Mouse (Mus musculus) kidney, adult 11 months (tissue): ENCODE results near the gene Gm17349.
"Not testable (repeated sequence)": the region's sequence is repeated elsewhere in the genome, so short reads cannot be mapped to it uniquely, and the experiment has no call there.

Experiments used
- DNase-seq: peaks from one replicate; pipeline ENCODE4 v3.0.0; 2022

The Gm17349 gene

DNA sequence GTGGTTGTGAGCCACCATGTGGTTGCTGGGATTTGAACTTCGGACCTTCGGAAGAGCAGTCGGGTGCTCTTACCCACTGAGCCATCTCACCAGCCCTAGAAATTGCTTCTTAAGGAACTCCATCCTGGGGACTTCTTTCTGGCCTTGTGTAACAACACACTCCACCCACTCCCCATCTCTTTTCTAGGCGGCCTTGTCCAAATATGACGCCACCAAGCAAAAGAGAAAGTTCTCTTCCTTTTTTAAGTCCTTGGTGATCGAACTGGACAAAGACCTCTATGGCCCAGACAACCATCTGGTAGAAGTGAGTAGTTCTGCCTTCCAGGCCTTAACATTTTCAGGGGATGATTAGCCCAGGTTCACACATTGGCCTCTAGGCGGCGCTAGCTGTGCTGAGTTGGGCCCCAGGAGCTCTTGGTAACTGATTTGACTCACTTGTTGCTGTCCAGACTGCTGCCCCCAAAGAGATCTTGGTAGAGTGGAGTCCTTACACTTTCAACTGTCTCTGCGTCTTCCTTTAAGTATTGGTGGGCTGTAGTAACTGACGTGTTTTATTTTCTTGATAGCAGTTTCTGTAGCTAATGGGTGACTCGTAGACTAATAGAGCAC is at the start of gene Gm17349:
TSS of gene Gm17349 (minus strand) at position 51 of the 609 bp plus-strand sequence.
- DNase-seq = no peak

DNA sequence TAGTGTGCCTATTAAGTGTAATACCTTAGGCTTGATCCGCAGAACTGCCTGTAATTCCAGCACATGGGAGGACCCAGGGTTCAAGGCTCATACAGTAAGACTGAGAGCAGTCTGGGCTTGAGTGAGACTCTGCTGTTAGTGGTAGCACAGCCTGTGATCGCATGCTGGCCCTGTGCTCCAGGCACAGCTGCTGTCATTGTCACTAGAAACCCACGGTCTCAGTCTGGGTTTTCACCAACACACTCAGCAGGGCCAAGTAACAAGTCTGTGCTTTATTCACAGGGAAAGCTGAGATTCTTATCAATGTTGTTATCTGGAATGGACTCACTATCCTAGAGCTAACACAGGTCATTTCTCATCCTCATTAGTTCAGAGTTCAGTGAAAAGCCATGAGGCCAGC is 48.9 kb upstream of the Gm17349 start:
- no peak for DNase-seq

DNA sequence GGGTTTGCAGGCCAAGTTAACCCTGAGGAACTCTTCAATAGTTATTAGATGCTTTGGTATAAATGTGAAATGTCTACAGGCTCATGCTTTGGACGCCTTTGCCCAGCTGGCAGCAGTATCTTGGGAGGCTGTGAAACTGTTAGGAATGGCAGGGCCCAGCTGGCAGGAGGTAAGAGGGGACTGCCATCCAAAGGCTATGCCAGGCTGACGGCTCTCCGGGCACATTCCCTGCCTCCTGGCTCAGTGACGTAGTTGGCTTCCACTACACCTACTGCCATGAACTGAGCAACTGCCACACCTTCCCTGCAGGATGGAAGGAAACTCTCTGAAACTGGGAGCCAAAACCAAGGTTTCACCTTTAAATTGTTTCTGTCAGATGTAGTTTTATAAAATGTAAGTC is 34.9 kb upstream of the Gm17349 start:
- no peak for DNase-seq

DNA sequence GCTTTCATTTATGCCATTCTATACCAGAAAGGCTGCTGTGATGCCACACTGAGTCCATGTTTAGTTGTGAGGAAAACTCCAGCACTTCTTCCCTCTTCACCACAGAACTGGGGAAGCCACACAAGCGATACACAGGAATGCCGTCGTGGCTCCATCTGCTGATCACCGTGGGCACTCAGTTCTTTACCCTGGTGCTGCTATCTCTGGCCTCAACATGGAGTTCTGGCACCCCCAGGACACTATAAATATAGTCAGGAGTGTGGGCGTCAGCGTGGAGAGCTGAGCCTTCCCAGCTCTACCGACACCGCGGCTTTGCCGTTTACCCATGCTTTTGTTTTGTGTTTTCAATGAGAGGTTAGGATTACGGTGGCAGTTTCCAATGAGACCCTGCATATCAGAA is 31.4 kb upstream of the Gm17349 start:
- no peak for DNase-seq

DNA sequence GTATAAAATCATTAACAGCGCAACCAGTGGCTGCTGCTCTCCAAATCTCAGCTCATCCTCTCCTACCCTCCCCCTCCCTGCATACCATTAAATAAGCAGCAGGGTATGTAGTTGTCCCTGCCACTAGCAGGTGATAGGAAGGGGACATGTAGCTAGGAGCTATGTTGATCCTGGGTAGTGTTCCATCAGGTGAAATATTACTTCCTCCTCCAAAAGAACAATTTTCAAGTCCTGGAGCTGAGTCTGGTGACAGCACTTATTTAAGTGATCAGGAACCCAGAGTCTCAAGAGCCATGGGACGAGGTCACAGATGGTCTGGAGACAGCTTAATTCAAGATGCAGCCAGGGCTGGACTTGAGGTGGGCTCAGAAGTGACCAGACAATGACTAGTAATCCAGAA is 30.3 kb upstream of the Gm17349 start:
- peak; percentile 100 for DNase-seq

DNA sequence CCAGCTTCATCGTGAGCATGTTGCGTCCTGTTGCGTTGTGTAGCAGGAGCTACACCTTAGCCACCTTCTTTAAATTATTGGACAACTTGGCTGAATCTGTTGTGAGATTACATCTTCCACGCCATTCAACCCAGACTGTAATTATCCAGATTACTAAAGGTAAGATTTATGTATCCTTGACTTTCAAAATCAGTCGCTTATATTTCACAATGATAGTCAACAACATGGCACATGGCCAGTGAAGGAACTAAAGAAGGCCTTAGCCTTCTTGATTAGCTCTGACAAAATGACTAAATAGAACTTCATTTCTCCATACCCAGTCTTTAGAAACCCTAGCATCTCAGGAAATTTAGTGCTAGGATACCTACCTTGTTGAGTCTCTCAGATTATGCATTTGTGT is 27.9 kb upstream of the Gm17349 start:
- no peak for DNase-seq

DNA sequence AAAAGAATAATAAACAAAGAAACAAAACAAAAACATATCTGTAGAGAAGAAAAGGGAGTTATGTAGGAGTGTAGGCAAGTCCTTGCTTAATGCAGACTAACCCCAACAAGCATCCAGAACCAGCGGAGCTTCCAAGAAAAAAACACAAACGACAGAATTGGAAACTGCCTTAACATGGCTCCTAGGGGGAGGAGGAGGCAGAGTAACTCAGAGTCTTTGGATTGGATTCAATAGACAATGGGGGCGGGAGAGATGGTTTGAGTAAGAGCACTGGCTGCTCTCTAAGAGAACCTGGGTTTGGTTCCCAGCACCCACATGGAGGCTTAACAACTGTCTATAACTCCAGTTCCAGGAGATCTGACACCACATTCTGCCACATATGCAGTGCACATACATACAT is 26.4 kb upstream of the Gm17349 start:
- no peak for DNase-seq

DNA sequence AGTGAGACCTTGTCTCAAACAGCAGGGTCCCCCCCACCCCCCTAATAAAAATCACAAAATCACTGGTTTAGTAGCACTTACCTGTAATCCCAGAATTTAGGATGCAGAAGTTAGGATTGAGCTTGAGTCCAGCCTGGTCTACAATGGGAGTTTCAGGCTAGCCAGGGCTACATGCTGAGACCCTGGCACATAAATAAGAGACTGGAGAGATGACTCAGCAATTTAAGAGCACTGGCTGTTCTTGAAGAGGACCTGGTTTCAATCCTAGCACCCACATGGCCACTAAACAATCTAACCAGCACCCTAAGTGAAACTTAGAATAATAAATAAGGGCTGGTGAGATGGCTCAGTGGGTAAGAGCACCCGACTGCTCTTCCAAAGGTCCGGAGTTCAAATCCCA is 25.9 kb upstream of the Gm17349 start:
- DNase-seq = no peak

DNA sequence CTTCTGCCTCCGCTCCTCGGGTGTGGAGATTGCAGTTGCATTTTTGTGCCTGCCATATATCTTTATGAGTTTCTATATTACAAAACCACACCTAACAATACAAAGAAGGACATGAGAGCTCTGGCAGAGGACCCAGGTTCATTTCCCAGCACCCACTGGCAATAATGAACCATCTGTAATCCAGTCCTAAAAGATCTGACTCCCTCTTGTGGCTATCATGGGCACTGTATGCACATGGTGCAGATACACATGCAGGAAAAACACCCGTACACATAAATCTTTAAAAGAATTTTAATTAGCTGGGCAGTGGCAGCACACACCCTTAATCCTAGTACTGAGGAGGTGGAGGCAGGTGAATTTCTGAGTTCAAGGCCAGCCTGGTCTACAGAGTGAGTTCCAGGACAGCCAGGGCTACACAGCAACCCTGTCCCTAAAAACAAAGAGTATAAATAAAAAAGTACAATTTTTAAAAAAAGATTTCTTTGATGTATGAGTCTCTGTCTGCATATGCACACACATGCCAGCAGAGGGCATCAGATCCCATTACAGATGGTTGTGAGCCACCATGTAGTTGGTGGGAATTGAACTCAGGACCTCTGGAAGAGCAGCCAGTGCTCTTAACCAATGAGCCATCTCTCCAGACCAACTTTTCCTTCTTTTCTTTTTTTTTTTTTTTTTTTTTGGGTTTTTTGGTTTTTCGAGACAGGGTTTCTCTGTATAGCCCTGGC is 23.9 kb upstream of the Gm17349 start:
- no peak for DNase-seq

DNA sequence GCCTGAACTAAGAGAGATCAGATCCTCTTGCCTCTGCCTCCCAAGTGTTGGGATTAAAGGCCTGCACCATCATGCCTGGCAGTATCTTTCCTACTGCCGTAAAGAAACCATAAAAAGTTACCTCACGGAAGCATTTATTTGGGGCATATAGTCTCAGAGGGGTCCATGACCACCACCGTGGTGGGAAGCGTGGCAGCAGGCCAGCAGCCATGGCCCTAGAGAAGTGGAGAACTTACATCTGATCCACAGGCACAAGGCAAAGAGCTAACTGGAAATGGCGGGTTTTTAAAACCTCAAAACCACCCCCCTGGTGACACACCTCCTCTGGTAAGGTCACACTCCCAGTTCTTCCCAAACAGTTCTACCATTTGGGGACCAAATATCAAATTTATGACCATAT is 22.9 kb upstream of the Gm17349 start:
- no peak for DNase-seq

DNA sequence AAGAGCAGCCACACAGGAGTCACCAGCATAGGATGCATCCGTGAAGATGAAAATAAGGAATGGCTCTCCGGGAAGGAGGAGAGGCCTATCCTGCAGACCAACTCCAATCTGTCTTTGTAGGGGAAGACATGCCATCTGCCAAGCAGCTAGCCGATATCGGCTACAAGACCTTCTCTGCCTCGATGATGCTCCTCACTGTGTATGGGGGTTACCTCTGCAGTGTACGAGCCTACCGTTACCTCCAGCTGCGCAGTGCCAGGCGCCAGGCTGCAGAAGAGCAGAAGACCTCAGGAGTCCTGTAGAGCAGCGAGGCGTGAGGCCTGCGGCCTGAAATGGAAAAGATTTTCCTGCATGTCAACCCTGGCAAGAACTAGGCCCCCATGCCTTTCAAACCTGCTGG is 22.2 kb upstream of the Gm17349 start:
- no peak for DNase-seq

DNA sequence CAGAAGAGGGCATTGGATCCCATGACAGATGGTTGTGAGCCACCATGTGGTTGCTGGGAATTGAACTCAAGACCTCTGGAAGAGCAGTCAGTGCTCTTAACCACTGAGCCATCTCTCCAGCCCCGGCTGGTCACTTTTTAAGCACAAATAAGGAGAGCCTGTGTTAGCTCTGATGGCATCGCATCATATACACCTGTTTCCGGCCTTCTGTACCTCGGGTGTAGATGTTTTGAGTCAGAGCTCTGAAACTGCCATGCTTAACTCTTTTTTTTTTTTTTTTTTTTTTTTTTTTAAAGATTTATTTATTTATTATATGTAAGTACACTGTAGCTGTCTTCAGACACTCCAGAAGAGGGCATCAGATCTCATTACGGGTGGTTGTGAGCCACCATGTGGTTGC is 21.7 kb upstream of the Gm17349 start:
- DNase-seq = not testable (repeated sequence)

DNA sequence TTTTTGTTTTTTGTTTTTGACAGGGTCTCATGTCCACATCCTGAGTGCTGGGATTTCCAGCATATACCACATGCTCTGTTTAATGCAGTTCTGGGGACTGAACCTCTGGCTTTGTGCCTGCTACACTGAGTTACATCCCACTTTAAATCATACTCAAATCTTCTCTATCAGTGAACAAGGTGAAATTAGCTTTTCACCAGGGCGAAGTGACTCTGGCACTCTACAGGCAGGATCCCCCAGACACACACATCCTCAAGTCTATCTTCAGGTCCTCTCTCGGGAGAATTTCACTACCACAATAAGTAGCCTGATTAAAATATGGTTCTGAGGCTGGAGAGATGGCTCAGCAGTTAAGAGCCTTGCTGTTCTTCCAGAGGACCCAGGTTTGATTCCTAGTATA is 21.3 kb upstream of the Gm17349 start:
- DNase-seq = no peak

DNA sequence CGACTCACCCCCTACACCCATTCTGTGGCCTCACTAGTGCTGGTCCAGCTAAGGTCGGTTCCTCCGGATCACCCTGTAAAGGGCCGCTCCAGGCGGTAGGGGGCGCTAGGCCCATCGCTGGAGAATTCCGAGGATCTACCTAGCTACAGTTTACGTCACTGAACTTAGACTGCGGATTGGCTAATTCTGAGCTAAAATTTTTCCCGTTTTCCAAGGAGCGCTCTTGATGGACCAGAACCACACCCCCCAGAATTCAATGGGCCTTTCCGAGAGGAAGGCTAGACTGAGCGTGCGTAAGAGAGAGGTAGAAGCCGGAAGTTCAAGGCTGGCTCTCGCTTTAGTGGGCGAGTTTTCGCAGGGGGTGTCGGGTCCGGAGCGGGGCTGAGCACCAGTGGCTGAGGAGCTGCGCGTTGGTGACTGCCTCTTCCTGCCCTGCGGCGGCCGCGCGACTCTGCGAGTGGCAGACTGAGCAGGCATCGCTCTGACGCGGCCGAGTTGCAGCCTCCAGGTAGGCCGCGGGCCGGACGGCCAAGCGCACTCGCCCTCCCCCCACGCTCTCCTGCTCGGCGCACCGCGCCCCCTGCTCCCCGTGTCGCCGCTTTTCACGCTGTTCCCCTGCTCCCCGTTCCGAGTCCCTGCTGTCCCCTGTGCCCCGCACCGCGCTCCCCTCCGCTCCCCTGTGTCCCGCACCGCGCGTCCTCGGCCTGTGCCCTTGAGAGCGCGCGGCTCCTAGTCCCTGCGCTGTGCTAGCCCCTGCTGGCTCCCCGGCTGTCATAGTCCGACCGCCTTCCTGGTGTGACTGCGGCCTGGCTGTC is 20.3 kb upstream of the Gm17349 start, which contains the start of gene Cox14:
TSS of gene Cox14 (plus strand) at position 278 of the 815 bp plus-strand sequence.
- peak; percentile 98 for DNase-seq

DNA sequence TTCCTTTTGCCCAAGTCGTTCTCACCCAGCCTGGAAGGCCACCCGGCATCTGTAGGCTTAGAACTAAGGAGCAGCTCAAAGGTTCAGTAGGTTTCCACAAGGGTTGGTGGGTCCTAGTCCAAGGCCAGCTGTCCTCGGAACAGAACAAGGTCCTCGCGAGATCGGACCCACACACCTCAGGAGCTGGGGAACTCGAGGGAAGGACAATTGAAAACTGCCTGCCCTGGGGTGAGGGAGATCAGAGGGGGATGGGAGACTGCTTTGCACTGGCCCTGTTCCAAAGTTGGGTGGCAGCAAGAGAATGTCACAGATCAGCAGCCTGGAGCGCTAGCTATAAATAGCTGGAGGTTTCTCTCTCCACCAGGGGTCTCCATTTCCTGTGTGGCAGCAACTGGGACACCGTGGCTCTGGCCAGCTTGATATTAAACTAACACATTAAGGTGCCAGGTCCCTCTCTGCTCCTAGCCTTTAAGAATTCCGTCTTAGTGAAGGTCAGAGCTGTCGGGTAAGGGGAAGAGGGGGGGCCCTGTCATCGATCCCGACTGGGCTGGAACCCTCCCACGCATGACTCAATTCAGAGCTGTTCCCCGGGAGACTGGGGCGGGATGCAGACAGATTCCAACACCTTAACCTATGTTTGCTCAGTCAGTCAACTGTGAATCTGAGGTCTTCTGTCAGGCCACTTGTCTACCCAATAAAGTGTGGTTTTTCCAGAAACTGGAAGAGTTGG is 19.2 kb upstream of the Gm17349 start:
- DNase-seq = peak; percentile 91

DNA sequence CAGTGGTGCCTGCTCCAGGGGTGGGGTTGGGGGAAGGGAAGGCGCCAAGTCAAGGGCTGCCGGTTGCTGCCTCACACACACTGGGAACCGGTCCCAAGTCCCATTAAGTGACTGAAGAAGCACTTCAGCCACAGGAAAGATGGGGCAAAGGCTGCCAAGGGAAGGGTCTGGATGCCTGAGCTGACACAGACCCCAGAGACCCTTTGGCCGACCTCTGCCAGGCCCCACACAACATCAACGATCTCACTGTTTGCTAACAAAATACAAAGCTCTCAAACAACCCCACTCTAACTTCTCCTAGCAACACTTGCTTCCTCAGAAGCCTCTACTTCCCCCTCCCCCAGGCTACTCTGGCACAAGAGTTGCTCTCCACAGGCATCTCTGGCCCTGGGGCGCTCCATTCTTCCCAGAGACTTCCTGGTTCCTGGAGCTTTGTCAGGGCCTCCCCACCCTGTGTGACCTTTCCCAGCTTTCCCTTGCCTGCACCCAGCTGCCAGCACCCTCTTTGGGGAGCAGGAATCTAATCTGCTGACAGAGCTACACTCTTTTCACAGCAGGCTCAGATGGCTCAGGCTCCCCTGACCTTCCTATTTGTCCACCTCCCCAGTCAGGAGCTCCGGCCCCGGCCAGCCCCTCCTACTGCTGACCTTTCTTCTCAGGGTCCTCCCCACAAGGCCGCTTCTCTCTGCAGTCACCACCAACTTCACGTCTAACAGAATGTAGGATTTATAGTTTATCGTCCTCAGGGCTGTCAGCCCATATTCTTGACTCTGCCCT is 18.4 kb upstream of the Gm17349 start:
- DNase-seq = peak; percentile 78

DNA sequence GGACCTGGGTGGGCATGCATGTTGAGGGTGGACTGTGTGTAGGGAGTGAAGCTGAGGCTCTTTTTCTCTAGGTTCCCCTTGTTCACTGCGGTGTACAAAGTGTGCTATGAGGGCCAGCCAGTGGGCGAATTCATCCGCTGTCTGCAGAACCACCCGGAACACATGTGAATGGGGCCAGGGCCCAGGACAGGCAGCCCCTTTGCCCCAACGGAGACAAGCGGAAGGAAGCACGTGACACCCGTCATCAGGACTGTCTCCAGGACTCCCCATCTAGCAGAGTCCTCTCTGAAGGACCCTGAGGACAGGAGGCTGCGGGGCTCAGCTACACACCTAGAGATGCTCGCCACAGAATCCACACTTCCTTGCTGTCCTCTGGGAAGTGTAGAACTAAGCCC is 17.8 kb upstream of the Gm17349 start:
- no peak for DNase-seq

DNA sequence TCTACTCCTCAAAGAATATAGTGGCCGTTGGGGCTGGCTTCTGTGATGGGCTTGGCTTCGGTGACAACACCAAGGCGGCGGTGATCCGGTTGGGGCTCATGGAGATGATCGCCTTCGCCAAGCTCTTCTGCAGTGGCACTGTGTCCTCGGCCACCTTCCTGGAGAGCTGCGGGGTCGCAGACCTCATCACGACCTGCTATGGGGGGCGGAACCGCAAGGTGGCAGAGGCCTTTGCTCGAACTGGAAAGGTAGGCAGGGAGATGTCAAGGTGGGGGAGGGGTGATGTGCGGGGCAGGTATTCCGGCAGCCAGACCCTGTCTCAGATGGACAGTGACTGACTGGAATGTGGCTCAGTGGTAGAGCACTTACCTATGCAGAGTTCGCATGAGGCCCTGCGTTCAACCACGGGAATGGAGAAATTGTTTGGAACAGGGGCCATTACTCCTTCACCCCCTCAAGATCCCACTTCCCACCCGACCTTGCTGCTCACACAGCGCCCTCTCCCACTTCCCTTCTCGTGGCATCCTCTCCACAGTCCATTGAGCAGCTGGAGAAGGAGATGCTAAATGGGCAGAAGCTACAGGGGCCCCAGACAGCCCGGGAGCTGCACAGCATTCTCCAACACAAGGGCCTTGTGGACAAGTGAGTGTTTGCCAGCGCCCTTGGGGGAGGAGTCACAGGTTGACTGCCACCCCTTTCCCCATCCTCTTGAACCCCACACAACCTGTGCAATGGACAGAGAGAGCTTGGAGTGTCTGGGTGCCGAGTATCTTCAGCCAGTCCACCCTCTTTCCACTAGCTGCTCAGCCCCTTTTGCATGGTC is 16.8 kb upstream of the Gm17349 start:
- DNase-seq = no peak

DNA sequence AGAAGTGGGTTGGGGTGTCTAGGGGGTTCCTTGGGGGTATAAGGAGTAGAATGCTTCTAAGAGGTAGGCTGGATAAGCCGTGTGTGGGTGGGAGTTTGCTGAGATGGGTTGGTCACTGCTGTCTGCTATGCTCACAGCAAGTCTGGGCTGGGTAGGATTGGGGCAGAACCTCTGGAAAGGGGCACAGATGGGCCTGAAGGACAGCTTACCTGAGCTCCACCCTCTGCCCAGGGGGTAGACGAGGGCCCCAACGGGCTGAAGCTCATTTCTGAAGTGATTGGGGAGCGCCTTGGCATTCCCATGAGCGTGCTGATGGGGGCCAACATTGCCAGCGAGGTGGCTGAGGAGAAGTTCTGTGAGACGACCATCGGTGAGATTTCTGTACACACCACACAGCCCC is 14.6 kb upstream of the Gm17349 start:
- no peak for DNase-seq

DNA sequence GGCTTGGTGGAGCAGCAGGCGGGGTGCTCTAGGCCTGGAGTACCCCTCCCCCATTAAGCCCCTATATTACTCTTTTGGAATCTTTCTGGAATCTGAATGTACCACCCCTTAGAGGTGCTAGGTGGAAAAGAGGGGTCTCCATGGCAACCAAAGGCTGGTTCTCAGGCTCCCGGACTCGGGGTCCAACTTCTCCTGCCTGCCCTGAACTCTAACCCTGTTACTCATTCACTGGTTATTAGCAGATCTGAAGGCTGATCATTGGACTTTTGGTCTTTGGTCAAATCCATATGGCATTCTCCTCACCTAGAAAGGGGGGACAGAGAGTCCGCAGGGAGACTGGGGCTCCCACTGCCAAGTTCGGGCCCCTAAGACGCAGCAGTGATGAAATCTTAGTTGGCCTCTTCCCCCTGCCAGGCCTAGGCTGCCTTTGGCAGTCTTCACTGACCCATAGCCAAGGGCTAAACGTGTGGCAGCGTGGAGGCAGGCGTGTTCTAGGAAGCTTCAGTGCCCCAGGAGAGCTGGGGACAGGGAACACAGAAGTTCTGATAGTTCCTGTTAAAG is 13.3 kb upstream of the Gm17349 start:
- DNase-seq = peak; percentile 85
